Mouse (Mus musculus) liver, postnatal 0 days (tissue): Measurements from ENCODE around the gene Rps6ka4.

ENCODE experiments used
- CTCF ChIP-seq: sonication (generic); IDR thresholded peaks from 2 replicates; pipeline ENCODE4 v1.5.1; 2016; ENCODE audit warnings: antibody characterized with exemption, low read depth
- EP300 ChIP-seq: IDR thresholded peaks from 2 replicates; pipeline ENCODE4 v1.6.1; 2016; ENCODE audit warnings: antibody characterized with exemption, low read depth, mild to moderate bottlenecking

DNA sequence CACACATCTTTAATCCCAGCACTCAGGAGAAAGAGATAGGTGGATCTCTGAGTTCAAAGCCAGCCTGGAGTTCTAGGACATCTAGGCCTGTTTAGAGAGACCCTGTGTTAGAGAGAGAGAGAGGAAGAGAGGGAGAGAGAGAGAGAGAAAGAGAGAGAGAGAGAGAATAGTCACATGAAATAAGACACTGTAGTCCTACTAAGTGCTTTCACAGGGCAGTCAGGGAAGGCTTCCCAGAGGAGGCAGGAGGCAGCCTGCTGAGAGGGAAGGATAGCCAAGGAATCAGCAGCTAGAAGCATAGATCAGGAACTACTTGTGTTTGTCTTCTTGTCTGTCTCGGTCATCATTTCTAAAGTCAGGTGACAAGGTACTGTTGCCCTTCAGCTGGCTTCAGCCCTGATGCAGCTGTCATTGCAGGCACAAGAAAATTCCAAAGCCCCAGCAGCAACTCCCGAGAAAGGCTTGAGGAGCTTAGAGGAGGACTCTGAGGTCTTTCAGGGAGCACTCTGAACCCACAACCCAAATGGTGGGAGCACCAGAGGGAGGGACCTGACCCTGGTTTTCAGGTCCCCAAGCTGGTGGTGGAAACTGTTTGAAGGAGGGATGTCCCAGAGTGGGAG lies 18.7 kb upstream of the Rps6ka4 start:
- TF ChIP-seq EP300: no peak
- TF ChIP-seq CTCF: no peak
